Mouse (Mus musculus) kidney, adult 9 months (tissue): ENCODE measurements around the gene Lcat.

ENCODE experiments used
- DNase-seq: peaks from one replicate; pipeline ENCODE4 v3.0.0; 2022

Lcat gene

GRCm38 (mm10) chr8:105942542-105942941 lies 640 bp downstream of the Lcat start:
- DNase-seq: no peak

GRCm38 (mm10) chr8:105942026-105942425 lies 1.2 kb downstream of the Lcat start:
- DNase-seq: no peak

GRCm38 (mm10) chr8:105938306-105938669 lies 4.9 kb downstream of the Lcat start, which contains the start of gene Psmb10:
Gene Psmb10 (minus strand): TSS chr8:105938444.
- peak; percentile 44 for DNase-seq

- DNase-seq: peak; percentile 57
Measured at GRCm38 (mm10) chr8:105937496-105938305, 5.5 kb downstream of the Lcat start.

- DNase-seq: peak; percentile 96
Measured at GRCm38 (mm10) chr8:105936866-105937475, 6.2 kb downstream of the Lcat start.

- no peak for DNase-seq
Measured at GRCm38 (mm10) chr8:105935863-105936603, 7.1 kb downstream of the Lcat start.

GRCm38 (mm10) chr8:105935105-105935504 lies 8.1 kb downstream of the Lcat start:
- DNase-seq: no peak

GRCm38 (mm10) chr8:105933762-105934161 lies 9.4 kb downstream of the Lcat start, which contains the start of gene Ctrl:
Gene Ctrl (minus strand): TSS chr8:105933862.
- no peak for DNase-seq

GRCm38 (mm10) chr8:105932525-105932924 lies 10.7 kb downstream of the Lcat start:
- no peak for DNase-seq

GRCm38 (mm10) chr8:105931271-105931670 lies 11.9 kb downstream of the Lcat start:
- DNase-seq: no peak

- peak; percentile 84 for DNase-seq
Measured at GRCm38 (mm10) chr8:105930602-105931001, 12.6 kb downstream of the Lcat start.

GRCm38 (mm10) chr8:105925123-105925522 lies 18.1 kb downstream of the Lcat start:
- no peak for DNase-seq

- DNase-seq: no peak
Measured at GRCm38 (mm10) chr8:105919390-105919789, 23.8 kb downstream of the Lcat start.

GRCm38 (mm10) chr8:105900941-105901616 lies 42.1 kb downstream of the Lcat start:
- DNase-seq: peak; percentile 12

- peak; percentile 90 for DNase-seq
Measured at GRCm38 (mm10) chr8:105900180-105900940, 42.8 kb downstream of the Lcat start, which contains the start of gene Pskh1. Gene Pskh1 (plus strand): TSS chr8:105900441.

- DNase-seq: no peak
Measured at GRCm38 (mm10) chr8:105897801-105898480, 45.2 kb downstream of the Lcat start.

- DNase-seq: peak; percentile 78
Measured at GRCm38 (mm10) chr8:105893339-105893738, 49.8 kb downstream of the Lcat start, which contains the start of gene Nrn1l. Gene Nrn1l (plus strand): TSS chr8:105893567.

GRCm38 (mm10) chr8:105892432-105892831 lies 50.8 kb downstream of the Lcat start:
- peak; percentile 26 for DNase-seq

GRCm38 (mm10) chr8:105890870-105891269 lies 52.3 kb downstream of the Lcat start:
- no peak for DNase-seq

GRCm38 (mm10) chr8:105889756-105890465 lies 53.3 kb downstream of the Lcat start:
- no peak for DNase-seq
